Mouse (Mus musculus): ENCODE data around the gene Ccpg1os.

DNA sequence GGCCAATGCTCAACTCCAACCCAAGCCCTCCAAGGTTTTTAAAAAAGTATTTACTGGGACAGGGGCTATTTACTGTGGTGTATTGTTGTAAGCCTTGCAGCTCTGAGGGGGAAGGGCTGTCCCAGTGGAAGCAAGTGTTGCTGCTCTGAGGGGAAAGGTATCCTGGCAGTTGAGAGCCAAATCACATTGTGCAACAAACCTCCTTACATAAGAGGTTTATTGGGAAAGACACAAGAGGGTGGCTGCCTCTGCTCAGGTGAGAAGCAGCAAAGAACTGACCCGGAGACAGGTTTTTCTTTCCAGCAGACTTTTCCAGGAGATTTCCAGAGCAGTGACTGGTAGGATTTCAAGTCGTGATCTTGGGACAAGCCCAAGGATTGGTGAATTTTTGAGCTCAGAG is 48.9 kb downstream of the Ccpg1os start:
- TF ChIP-seq CTCF (IDR thresholded peaks at IDR 0.05) (no peak), EP300 (IDR thresholded peaks at IDR 0.05) (no peak)

Data from lung, postnatal 0 days (tissue).